Mouse (Mus musculus) intestine, embryonic 15.5 days (tissue): ENCODE results near the gene Zmym4. TPM values are rescaled to one million over a fixed set of nuclear protein-coding genes. Genes with fewer than 3 reads are reported as not detected.

Experiments used
- ATAC-seq: fragments of 200-750 bp; cut with Nextera tagmentation; 2 replicates; pipeline ENCODE4 v1.8.0; 2017; ENCODE audit warnings: moderate TSS enrichment, moderate library complexity
- H3K27ac ChIP-seq: fragments of 300-500 bp; sonication (generic); 2 replicates; pipeline ENCODE4 v1.5.1; 2015; ENCODE audit warnings: mild to moderate bottlenecking, inconsistent platforms
- H3K27me3 ChIP-seq: fragments of 300-500 bp; sonication (generic); replicated peaks from 2 replicates; pipeline ENCODE4 v1.6.1; 2015; ENCODE audit warnings: inconsistent platforms
- H3K36me3 ChIP-seq: fragments of 300-500 bp; sonication (generic); 2 replicates; pipeline ENCODE4 v1.6.1; 2015; ENCODE audit warnings: inconsistent platforms
- H3K4me1 ChIP-seq: fragments of 300-500 bp; sonication (generic); replicated peaks from 2 replicates; pipeline ENCODE4 v1.6.1; 2015; ENCODE audit warnings: inconsistent platforms
- H3K4me2 ChIP-seq: fragments of 300-500 bp; sonication (generic); replicated peaks from 2 replicates; pipeline ENCODE4 v1.6.1; 2015; ENCODE audit warnings: mild to moderate bottlenecking, inconsistent platforms
- H3K4me3 ChIP-seq: fragments of 300-500 bp; sonication (generic); replicated peaks from 2 replicates; pipeline ENCODE4 v1.5.1; 2015; ENCODE audit warnings: inconsistent platforms
- H3K9ac ChIP-seq: fragments of 300-500 bp; sonication (generic); 2 replicates; pipeline ENCODE4 v1.6.1; 2015; ENCODE audit warnings: inconsistent platforms
- H3K9me3 ChIP-seq: fragments of 300-500 bp; sonication (generic); 2 replicates; pipeline ENCODE4 v1.6.1; 2016; ENCODE audit warnings: inconsistent platforms
- WGBS: fragments of 180-500 bp; shearing (Covaris S2); methylation state at CpG from one replicate; pipeline ENCODE4 v1.1.7; 2015; 5-methylcytosine and 5-hydroxymethylcytosine counted together
- polyA plus RNA-seq: library from polyadenylated mRNA; unstranded; fragments of >200 nt; fragmentation: Nextera tagmentation; extraction: Ambion mirVana; gene quantifications from 2 replicates; pipeline ENCODE4 v1.2.1, GENCODE M21; 2015

Zmym4 gene
- polyA plus RNA-seq, 1 experiment from 2014 or later = 15.1 TPM

DNA sequence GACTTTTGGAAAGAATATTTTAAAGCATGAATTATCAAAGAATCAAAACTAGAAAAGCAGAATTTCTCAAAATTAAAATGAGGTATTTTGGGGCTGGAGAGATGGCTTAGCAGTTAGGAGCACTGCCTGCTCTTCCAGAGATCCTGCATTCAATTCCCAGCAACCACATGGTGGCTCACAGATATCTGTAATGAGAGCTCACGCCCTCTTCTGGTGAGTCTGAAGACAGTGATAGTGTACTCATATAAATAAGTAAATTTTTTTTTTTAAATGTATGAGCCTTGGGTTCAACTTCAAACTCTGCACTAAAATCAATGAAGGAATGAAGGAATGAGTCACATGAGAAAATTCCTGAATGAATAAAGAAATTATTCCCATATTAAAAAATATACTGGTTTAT is 82.0 kb downstream of the Zmym4 start:
- Histone ChIP-seq H3K9me3 (no peaks in the 10 kb centered on the region), H3K9ac (no peak overlapping the region), H3K27ac (no peak overlapping the region), H3K4me2 (no peak overlapping the region), H3K27me3 (no peaks in the 10 kb centered on the region), H3K4me1 (no peaks in the 10 kb centered on the region), H3K4me3 (no peak overlapping the region), H3K36me3 (peaks cover 7% of the 10 kb centered on the region; the same call in 1 of the 2 replicates)
- WGBS = 56% methylated on average over 1 of the region's 1 CpGs
- ATAC-seq = no peak

GRCm38 (mm10) chr4:126883602-126884001 is 84.3 kb downstream of the Zmym4 start:
- Histone ChIP-seq H3K36me3 (peaks cover 3% of the 10 kb centered on the region; the same call in 1 of the 2 replicates), H3K27ac (no peak overlapping the region), H3K4me2 (no peak overlapping the region)

GRCm38 (mm10) chr4:126879560-126880275 is 88.2 kb downstream of the Zmym4 start:
- Histone ChIP-seq H3K27ac (peak overlapping the region; percentile 65), H3K36me3 (peaks cover 5% of the 10 kb centered on the region; the same call in 1 of the 2 replicates), H3K4me1 (no peaks in the 10 kb centered on the region), H3K4me3 (no peak overlapping the region), H3K9me3 (no peaks in the 10 kb centered on the region), H3K9ac (no peak overlapping the region), H3K4me2 (no peak overlapping the region), H3K27me3 (no peaks in the 10 kb centered on the region)
- ATAC-seq = peak; percentile 94
- 63% methylated on average over 5 of the region's 5 CpGs for WGBS

More at GRCm38 (mm10) chr4:126883602-126884001, 84.3 kb downstream of the Zmym4 start:
- Histone ChIP-seq H3K27me3 (no peaks in the 10 kb centered on the region), H3K9me3 (no peaks in the 10 kb centered on the region), H3K4me3 (no peak overlapping the region), H3K4me1 (no peaks in the 10 kb centered on the region), H3K9ac (no peak overlapping the region)
- ATAC-seq = no peak
- WGBS = 92% methylated on average over 5 of the region's 5 CpGs

- no peak for ATAC-seq
- H3K36me3 ChIP-seq = peaks cover 10% of the 10 kb centered on the region; the same call in 1 of the 2 replicates
- H3K4me1 ChIP-seq = no peaks in the 10 kb centered on the region
- no peaks in the 10 kb centered on the region for H3K9me3 ChIP-seq
- H3K9ac ChIP-seq = no peak overlapping the region
- H3K27me3 ChIP-seq = no peaks in the 10 kb centered on the region
- H3K27ac ChIP-seq = no peak overlapping the region
- H3K4me2 ChIP-seq = no peak overlapping the region
- H3K4me3 ChIP-seq = no peak overlapping the region
- 63% methylated on average over 7 of the region's 7 CpGs for WGBS
Observed at GRCm38 (mm10) chr4:126872717-126873116, 95.2 kb downstream of the Zmym4 start.

GRCm38 (mm10) chr4:126868699-126869098 is 99.2 kb downstream of the Zmym4 start:
- 89% methylated on average over 12 of the region's 12 CpGs for WGBS
- H3K9me3 ChIP-seq = no peaks in the 10 kb centered on the region
- no peak overlapping the region for H3K9ac ChIP-seq
- H3K27me3 ChIP-seq = no peaks in the 10 kb centered on the region
- H3K36me3 ChIP-seq = peaks cover 4% of the 10 kb centered on the region; the same call in 1 of the 2 replicates
- no peak overlapping the region for H3K4me3 ChIP-seq
- no peak for ATAC-seq
- no peak overlapping the region for H3K27ac ChIP-seq
- H3K4me1 ChIP-seq = no peaks in the 10 kb centered on the region
- H3K4me2 ChIP-seq = no peak overlapping the region

DNA sequence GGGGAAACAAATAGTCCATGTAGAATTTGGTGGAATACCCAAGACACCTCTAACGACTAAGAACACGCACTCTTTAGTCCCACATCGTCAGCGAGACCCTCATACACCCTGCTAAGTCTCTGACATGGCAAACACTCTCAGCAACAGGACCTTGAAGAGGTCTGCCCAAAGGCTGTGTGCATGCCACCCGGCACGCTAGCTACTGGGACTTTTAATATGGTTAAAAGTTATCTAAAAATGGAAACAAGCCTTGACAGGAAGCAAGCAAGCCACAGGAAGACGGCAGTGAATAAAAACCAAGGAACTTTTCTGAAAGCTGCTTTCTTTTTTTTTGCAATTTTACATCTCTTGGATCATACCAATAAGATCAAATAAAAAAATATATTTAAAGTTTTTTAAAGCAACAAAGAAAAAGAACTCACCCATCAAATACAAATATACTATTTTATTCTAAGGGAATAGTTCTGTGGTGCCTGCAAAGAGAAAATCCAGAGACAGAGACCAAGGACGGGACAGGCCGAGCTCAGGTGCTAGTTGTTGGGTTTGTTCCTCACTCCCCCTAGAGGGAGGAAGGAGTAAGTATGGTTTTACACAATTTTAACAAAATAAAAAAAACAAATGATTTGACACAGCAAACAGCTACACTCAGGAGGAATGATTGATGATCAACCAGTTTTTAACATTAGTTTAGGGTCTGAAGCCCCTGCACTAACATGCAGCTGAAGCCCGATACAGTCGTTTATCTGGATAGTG is 106.2 kb downstream of the Zmym4 start:
- H3K27me3 ChIP-seq = no peaks in the 10 kb centered on the region
- WGBS = 82% methylated on average over 11 of the region's 11 CpGs
- no peak overlapping the region for H3K9ac ChIP-seq
- no peaks in the 10 kb centered on the region for H3K4me1 ChIP-seq
- peaks cover 12% of the 10 kb centered on the region; the same call in 1 of the 2 replicates for H3K36me3 ChIP-seq
- H3K4me3 ChIP-seq = no peak overlapping the region
- no peak for ATAC-seq
- H3K27ac ChIP-seq = no peak overlapping the region
- no peak overlapping the region for H3K4me2 ChIP-seq
- no peaks in the 10 kb centered on the region for H3K9me3 ChIP-seq

DNA sequence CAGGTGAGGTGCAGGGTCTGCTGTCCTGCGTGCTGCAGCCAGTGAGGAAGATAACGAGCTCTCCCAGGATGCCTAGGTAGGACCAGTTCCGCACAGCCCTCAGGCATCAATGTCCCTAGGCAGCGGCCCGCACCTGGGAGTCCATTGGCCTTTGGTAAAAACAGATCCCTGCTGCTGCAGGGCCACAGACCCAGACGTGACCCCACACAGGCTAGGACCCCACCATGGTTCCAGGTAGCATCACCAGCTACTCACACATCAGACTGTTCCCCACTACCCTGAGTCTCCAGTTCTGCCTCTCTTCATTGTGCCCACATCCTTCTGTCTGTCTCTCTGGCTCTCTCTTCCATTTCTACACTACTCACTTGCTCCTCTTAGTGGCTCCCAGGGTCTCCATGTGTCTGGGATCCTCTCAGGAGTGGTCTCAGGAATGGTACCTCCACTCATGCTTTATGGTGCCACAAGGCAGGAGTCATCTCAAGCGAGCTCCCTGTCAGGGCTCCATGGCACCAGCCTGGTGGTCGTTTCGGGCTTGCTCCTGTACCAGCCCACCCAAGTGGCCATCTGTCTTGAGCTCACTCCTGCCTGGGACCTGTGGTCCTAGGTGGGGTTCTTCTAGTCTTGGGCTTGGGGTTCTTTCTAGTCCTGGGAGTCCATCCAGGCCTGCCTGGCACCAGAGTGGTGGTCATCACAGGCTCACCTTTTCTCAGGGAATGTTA is 107.5 kb downstream of the Zmym4 start:
- Histone ChIP-seq H3K4me2 (no peak overlapping the region), H3K36me3 (peaks cover 12% of the 10 kb centered on the region; the same call in 1 of the 2 replicates), H3K27ac (no peak overlapping the region), H3K9me3 (no peaks in the 10 kb centered on the region), H3K4me3 (no peak overlapping the region), H3K4me1 (no peaks in the 10 kb centered on the region), H3K27me3 (no peaks in the 10 kb centered on the region), H3K9ac (no peak overlapping the region)
- 0 out of 2 replicates have a peak, but pooled peaks have one; percentile 28 for ATAC-seq
- 89% methylated on average over 9 of the region's 9 CpGs for WGBS

DNA sequence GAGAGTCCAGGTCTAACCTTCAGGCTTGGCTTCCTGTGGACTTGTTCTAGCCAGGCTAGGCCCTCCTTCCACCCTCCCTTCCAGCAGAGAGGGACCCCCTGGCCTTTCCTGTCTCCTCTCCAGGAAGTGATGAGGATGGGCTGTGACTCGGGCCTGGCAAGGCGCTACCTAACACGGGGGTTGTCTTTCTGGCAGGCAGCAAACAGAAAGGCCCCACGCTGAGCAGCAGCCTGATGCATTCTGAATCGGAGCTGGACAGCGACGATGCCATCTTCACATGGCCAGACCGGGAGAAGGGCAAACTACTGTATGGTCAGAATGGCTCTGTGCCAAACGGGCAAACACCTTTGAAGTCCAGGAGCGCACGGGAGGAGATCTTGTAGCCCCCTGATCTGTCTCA is 115.0 kb downstream of the Zmym4 start:
- Histone ChIP-seq H3K9ac (no peak overlapping the region), H3K9me3 (no peaks in the 10 kb centered on the region), H3K36me3 (peaks cover 6% of the 10 kb centered on the region; the same call in 1 of the 2 replicates), H3K4me1 (no peaks in the 10 kb centered on the region), H3K27me3 (no peaks in the 10 kb centered on the region), H3K4me3 (no peak overlapping the region), H3K27ac (no peak overlapping the region), H3K4me2 (no peak overlapping the region)
- 62% methylated on average over 11 of the region's 11 CpGs for WGBS
- ATAC-seq = 0 out of 2 replicates have a peak, but pooled peaks have one; percentile 25

DNA sequence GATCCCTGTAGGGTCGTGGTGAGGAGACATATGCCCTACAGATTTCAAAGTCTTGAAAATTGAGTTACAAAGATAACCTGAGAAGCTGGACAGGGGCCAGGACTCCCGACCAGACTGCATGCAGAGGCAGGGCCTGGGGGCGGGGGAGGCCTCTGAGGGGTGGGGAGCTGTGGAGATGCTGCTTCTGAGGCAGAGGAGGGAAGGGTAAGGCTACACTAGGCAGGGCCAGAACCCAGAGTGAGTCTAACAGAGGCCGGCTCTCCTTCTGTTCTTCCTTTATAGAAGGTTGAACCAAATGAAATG is 117.2 kb downstream of the Zmym4 start:
- 60% methylated on average over 4 of the region's 4 CpGs for WGBS
- Histone ChIP-seq H3K9ac (no peak overlapping the region), H3K4me1 (no peaks in the 10 kb centered on the region), H3K36me3 (peaks cover 8% of the 10 kb centered on the region; the same call in 1 of the 2 replicates), H3K27me3 (no peaks in the 10 kb centered on the region), H3K27ac (no peak overlapping the region), H3K4me2 (no peak overlapping the region), H3K9me3 (no peaks in the 10 kb centered on the region), H3K4me3 (no peak overlapping the region)
- no peak for ATAC-seq

DNA sequence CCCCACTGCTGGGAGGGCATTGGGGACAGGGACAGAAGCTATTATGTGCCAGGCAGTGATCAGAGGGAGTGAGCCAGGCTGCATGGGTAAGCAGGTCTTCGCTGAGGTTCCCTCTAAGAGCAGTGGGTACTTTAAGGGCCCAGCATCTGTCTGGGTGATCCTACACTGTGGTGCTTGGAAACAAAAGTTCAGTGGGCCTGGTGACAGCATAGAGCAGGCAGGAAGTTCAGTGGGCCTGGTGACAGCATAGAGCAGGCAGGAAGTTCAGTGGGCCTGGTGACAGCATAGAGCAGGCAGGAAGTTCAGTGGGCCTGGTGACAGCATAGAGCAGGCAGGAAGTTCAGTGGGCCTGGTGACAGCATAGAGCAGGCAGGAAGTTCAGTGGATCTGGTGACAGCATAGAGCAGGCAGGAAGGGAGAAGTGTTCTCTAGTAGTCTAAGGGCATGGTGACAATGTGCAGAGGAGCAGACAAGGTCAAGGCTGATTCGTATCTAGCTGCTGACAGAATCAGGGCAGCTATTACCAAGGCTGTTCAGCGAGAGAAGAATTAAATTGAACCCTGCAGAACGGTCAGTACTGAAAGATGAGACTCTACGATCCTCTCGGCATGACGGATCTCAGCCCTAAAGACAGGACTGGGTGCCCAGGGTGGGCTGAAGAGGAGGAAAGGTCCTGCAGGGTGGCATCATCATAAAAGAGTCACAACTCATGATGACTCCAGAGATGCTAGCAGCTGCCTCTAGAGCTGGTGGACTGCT is 117.7 kb downstream of the Zmym4 start:
- Histone ChIP-seq H3K27ac (no peak overlapping the region), H3K9me3 (no peaks in the 10 kb centered on the region), H3K9ac (no peak overlapping the region), H3K36me3 (peaks cover 8% of the 10 kb centered on the region; the same call in 1 of the 2 replicates), H3K4me3 (no peak overlapping the region), H3K4me1 (no peaks in the 10 kb centered on the region), H3K4me2 (no peak overlapping the region), H3K27me3 (no peaks in the 10 kb centered on the region)
- WGBS = 69% methylated on average over 7 of the region's 7 CpGs
- ATAC-seq = no peak

DNA sequence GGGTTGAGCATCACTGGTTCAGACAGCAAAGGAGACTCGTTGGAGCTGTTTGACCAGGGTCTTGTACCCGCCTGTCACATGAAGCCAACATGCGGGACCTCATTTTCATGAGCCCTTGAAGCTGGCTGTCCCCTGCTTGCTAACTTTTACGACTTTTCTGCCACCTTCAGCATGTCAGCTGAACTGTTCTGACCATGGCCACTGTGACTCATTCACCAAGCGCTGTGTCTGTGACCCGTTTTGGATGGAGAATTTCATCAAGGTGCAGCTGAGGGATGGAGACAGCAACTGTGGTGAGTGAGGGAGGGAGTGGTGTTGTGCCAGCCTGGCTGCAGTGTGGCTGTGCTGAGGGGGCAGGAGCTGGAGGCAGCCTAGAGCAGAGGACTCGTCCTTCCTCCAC is 121.0 kb downstream of the Zmym4 start:
- no peak overlapping the region for H3K4me3 ChIP-seq
- no peaks in the 10 kb centered on the region for H3K27me3 ChIP-seq
- ATAC-seq = no peak
- 59% methylated on average over 7 of the region's 7 CpGs for WGBS
- no peak overlapping the region for H3K4me2 ChIP-seq
- no peak overlapping the region for H3K9ac ChIP-seq
- H3K9me3 ChIP-seq = no peaks in the 10 kb centered on the region
- H3K4me1 ChIP-seq = no peaks in the 10 kb centered on the region
- no peak overlapping the region for H3K27ac ChIP-seq
- H3K36me3 ChIP-seq = peaks cover 16% of the 10 kb centered on the region; the same call in 1 of the 2 replicates
